Mouse (Mus musculus) lung, postnatal 14 days (tissue): Measurements from ENCODE around the gene Snx11.

Source experiments
- DNase-seq: peaks from one replicate; pipeline ENCODE4 v3.0.0; 2021

The Snx11 gene

GRCm38 (mm10) chr11:96760042-96760441 is 17.3 kb downstream of the Snx11 start:
- peak; percentile 72 for DNase-seq

- no peak for DNase-seq
Observed at GRCm38 (mm10) chr11:96758402-96758801, 19.0 kb downstream of the Snx11 start.

- DNase-seq = no peak
Observed at GRCm38 (mm10) chr11:96757421-96757820, 19.9 kb downstream of the Snx11 start.

- DNase-seq = no peak
Observed at GRCm38 (mm10) chr11:96755298-96755697, 22.1 kb downstream of the Snx11 start.

GRCm38 (mm10) chr11:96747555-96747954 is 29.8 kb downstream of the Snx11 start:
- no peak for DNase-seq

- no peak for DNase-seq
Observed at GRCm38 (mm10) chr11:96746648-96747047, 30.7 kb downstream of the Snx11 start.

GRCm38 (mm10) chr11:96743891-96744290 is 33.5 kb downstream of the Snx11 start:
- no peak for DNase-seq

- DNase-seq = no peak
Observed at GRCm38 (mm10) chr11:96743000-96743399, 34.4 kb downstream of the Snx11 start.

GRCm38 (mm10) chr11:96741995-96742394 is 35.4 kb downstream of the Snx11 start:
- no peak for DNase-seq

GRCm38 (mm10) chr11:96740796-96741195 is 36.6 kb downstream of the Snx11 start:
- DNase-seq = no peak

GRCm38 (mm10) chr11:96737673-96738471 is 39.5 kb downstream of the Snx11 start:
- DNase-seq = no peak

- DNase-seq = peak; percentile 39
Observed at GRCm38 (mm10) chr11:96736361-96736760, 41.0 kb downstream of the Snx11 start.

- DNase-seq = peak; percentile 47
Observed at GRCm38 (mm10) chr11:96735908-96736307, 41.5 kb downstream of the Snx11 start.

GRCm38 (mm10) chr11:96732657-96733056 is 44.7 kb downstream of the Snx11 start:
- no peak for DNase-seq

- DNase-seq = no peak
Observed at GRCm38 (mm10) chr11:96730327-96730726, 47.0 kb downstream of the Snx11 start.

- DNase-seq = no peak
Observed at GRCm38 (mm10) chr11:96729462-96729861, 47.9 kb downstream of the Snx11 start.

GRCm38 (mm10) chr11:96728577-96728976 is 48.8 kb downstream of the Snx11 start:
- DNase-seq = no peak

- DNase-seq = no peak
Observed at GRCm38 (mm10) chr11:96725833-96726232, 51.5 kb downstream of the Snx11 start.

- no peak for DNase-seq
Observed at GRCm38 (mm10) chr11:96718609-96719008, 58.8 kb downstream of the Snx11 start.
